Mouse (Mus musculus): ENCODE measurements at regions not wholly inside any gene's neighbourhood (a gene's known extent, or its start where the extent isn't known, plus 50 kb on each side); places are given as distances from the start of the nearest gene placed in this dataset.

MicroRNAs in the stretch of these regions (microRNA counts, 519-probe panel; counts per million panel counts)
- microRNA mmu-miR-101a = 4,339 counts per million, percentile 54 among the panel's probes with 10 or more counts

Small RNA genes in the stretch of these regions (microRNA-seq; reads per million reads assigned to microRNA genes)
- gene Mir101a = 367 reads per million, percentile 72 among the genes with 10 or more reads in this experiment
